Mouse (Mus musculus) hindlimb bud, embryonic 11.5 days (tissue): ENCODE measurements at regions not wholly inside any gene's neighbourhood (a gene's known extent, or its start where the extent isn't known, plus 50 kb on each side); places are given as distances from the start of the nearest gene placed in this dataset.

Experiments
- DNase-seq: peaks from one replicate; pipeline ENCODE4 v3.0.0-alpha.2; 2012; ENCODE audit warnings: low read depth, low spot score; ENCODE audit errors: extremely low spot score

GRCm38 (mm10) chr9:61084655-61085230 is 287.4 kb upstream of the Tle3 start:
- DNase-seq: no peak

- no peak for DNase-seq
Measured at GRCm38 (mm10) chr9:61087035-61087434, 285.1 kb upstream of the Tle3 start.

- DNase-seq: no peak
Measured at GRCm38 (mm10) chr9:61089066-61089686, 283.0 kb upstream of the Tle3 start.

- DNase-seq: no peak
Measured at GRCm38 (mm10) chr9:61091036-61091435, 281.1 kb upstream of the Tle3 start.

- DNase-seq: no peak
Measured at GRCm38 (mm10) chr9:61092834-61093479, 279.2 kb upstream of the Tle3 start.

- DNase-seq: no peak
Measured at GRCm38 (mm10) chr9:61095069-61095775, 276.9 kb upstream of the Tle3 start.

GRCm38 (mm10) chr9:61101741-61102450 is 270.3 kb upstream of the Tle3 start:
- no peak for DNase-seq

GRCm38 (mm10) chr9:61102451-61103358 is 269.5 kb upstream of the Tle3 start:
- DNase-seq: no peak

GRCm38 (mm10) chr9:61105550-61106280 is 266.5 kb upstream of the Tle3 start:
- DNase-seq: no peak

- no peak for DNase-seq
Measured at GRCm38 (mm10) chr9:61109519-61110285, 262.5 kb upstream of the Tle3 start.

GRCm38 (mm10) chr9:61111206-61111605 is 261.0 kb upstream of the Tle3 start:
- no peak for DNase-seq

- no peak for DNase-seq
Measured at GRCm38 (mm10) chr9:61111733-61112415, 260.3 kb upstream of the Tle3 start.

GRCm38 (mm10) chr9:61119252-61119651 is 252.9 kb upstream of the Tle3 start:
- DNase-seq: no peak

GRCm38 (mm10) chr9:61120531-61120930 is 251.6 kb upstream of the Tle3 start:
- DNase-seq: no peak

GRCm38 (mm10) chr9:61120931-61121391 is 251.2 kb upstream of the Tle3 start:
- DNase-seq: no peak

- DNase-seq: no peak
Measured at GRCm38 (mm10) chr9:61123431-61123830, 248.7 kb upstream of the Tle3 start.

- no peak for DNase-seq
Measured at GRCm38 (mm10) chr9:61125769-61126168, 246.4 kb upstream of the Tle3 start.

GRCm38 (mm10) chr9:61128077-61128476 is 244.1 kb upstream of the Tle3 start:
- DNase-seq: no peak
